Mouse (Mus musculus) brain, embryonic 14.5 days (tissue): ENCODE measurements around the gene Agbl2.

Experiments
- CTCF ChIP-seq: fragments of 200-500 bp; IDR thresholded peaks from 2 replicates; pipeline ENCODE4 v1.5.1; 2012; ENCODE audit warnings: inconsistent platforms, mild to moderate bottlenecking, moderate library complexity, borderline replicate concordance; ENCODE audit not compliant: insufficient read depth, insufficient read length; ENCODE audit errors: extremely low read depth
- POLR2A ChIP-seq: fragments of 200-500 bp; IDR thresholded peaks from 2 replicates; pipeline ENCODE4 v1.6.1; 2012; ENCODE audit warnings: mild to moderate bottlenecking, inconsistent platforms, borderline replicate concordance; ENCODE audit not compliant: poor library complexity, insufficient read depth, insufficient read length, severe bottlenecking; ENCODE audit errors: extremely low read depth

DNA sequence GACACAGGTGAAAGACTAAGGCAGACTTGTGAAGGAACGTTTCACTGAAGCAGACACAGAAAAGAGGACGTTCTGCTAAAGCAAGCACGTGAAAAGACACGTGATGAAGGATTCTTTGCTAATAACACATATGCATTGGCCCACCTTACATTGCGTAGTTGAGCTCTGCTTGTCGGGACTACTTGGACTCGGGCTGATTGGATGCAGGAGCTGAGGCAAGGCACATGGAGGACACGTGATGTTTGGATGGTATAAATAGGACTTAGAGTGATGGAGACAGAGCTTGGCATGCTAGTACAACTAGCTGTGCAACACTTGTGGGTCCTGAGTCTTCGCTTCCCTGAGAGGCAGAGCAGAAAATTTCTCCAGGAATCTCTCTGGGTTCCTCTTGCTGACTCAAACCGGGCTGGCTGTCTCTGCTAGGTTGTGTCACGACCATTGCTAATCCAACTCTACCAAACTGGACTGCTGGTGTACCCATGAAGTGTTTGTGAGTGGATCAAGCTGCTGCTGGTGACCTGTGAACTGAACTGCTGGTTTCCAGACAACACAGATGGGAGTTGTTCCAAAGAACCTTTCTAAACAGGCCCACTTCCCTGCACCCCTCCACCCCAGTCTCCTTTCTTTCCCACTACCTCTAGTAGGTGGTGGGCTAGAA, 43.1 kb downstream of the Agbl2 start:
- TF ChIP-seq POLR2A (no peak), CTCF (no peak)
